Mouse (Mus musculus) cerebellum, postnatal 4 days (tissue): ENCODE data around the gene Ap3s2.

Experiments
- DNase-seq, 2 experiments: peaks; one replicate each; pipeline ENCODE4 v3.0.0; 2022; ENCODE audit warnings: low spot score in 2 of 2, mixed read lengths in 1 of 2

The Ap3s2 gene

GRCm38 (mm10) chr7:79890436-79891221, 29.8 kb downstream of the Ap3s2 start:
- DNase-seq = no peak

GRCm38 (mm10) chr7:79888603-79889002, 31.8 kb downstream of the Ap3s2 start:
- no peak for DNase-seq

GRCm38 (mm10) chr7:79883613-79884334, 36.7 kb downstream of the Ap3s2 start:
- DNase-seq = no peak

GRCm38 (mm10) chr7:79881901-79882300, 38.5 kb downstream of the Ap3s2 start:
- DNase-seq = no peak

- DNase-seq = no peak
These were observed 39.5 kb downstream of the Ap3s2 start for GRCm38 (mm10) chr7:79880998-79881397.

GRCm38 (mm10) chr7:79880033-79880432, 40.4 kb downstream of the Ap3s2 start:
- no peak for DNase-seq

- no peak for DNase-seq
These were observed 41.9 kb downstream of the Ap3s2 start for GRCm38 (mm10) chr7:79878455-79879025.

GRCm38 (mm10) chr7:79873407-79873806, 47.0 kb downstream of the Ap3s2 start:
- DNase-seq = no peak

GRCm38 (mm10) chr7:79871797-79872345, 48.6 kb downstream of the Ap3s2 start:
- DNase-seq = no peak

- no peak for DNase-seq
These were observed 51.3 kb downstream of the Ap3s2 start for GRCm38 (mm10) chr7:79869072-79869719.

- DNase-seq = no peak
These were observed 52.0 kb downstream of the Ap3s2 start for GRCm38 (mm10) chr7:79868475-79868874.

- no peak for DNase-seq
These were observed 52.6 kb downstream of the Ap3s2 start for GRCm38 (mm10) chr7:79867861-79868260.

GRCm38 (mm10) chr7:79866294-79867000, 54.0 kb downstream of the Ap3s2 start:
- no peak for DNase-seq

GRCm38 (mm10) chr7:79861794-79862193, 58.7 kb downstream of the Ap3s2 start:
- DNase-seq = no peak

GRCm38 (mm10) chr7:79860811-79861210, 59.6 kb downstream of the Ap3s2 start, which contains the start of gene Anpep:
Gene Anpep (minus strand): TSS chr7:79861059.
- no peak for DNase-seq

- DNase-seq = no peak
These were observed 61.4 kb downstream of the Ap3s2 start for GRCm38 (mm10) chr7:79858956-79859630.

GRCm38 (mm10) chr7:79858202-79858934, 62.1 kb downstream of the Ap3s2 start:
- DNase-seq = no peak

- DNase-seq = no peak
These were observed 64.1 kb downstream of the Ap3s2 start for GRCm38 (mm10) chr7:79856305-79856704.

- no peak for DNase-seq
These were observed 72.7 kb downstream of the Ap3s2 start for GRCm38 (mm10) chr7:79847456-79848451.
